Mouse (Mus musculus) gonadal fat pad, adult 2 months (tissue): Measurements from ENCODE around the gene Myef2. TPM values are rescaled to one million over a fixed set of nuclear protein-coding genes. Genes with fewer than 3 reads are reported as not detected.

Source experiments
- DNase-seq: peaks from one replicate; pipeline ENCODE4 v3.0.0-alpha.2; 2012; ENCODE audit warnings: low read depth
- polyA plus RNA-seq: library from polyadenylated mRNA; depleted of rRNA; stranded (reverse); fragments of >200 nt; gene quantifications from 2 replicates; pipeline ENCODE4 v1.2.3, GENCODE M21; 2012; rRNA removed

Gene Myef2
- polyA plus RNA-seq, 1 experiment = 5.2 TPM

DNA sequence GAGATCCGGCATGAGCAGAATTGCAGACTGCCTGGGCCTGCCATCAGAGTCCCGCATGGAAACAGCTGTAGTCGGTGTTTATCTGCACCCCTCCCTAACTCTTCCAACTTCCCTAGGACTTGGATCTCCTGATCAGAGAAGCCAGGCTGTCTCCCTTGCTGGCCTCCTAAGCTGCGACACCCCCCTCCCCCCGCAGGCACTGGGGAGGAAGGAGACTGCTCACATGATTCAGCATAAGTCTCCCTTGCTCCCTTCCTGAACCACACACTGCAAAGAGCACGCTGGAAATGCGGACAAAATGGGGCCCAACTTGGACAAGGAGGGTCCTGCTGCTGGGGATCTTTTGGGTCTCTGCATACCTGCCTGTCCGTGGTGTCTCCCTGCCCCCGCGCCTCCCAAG is 55.6 kb downstream of the Myef2 start, which contains the start of gene Slc24a5:
Slc24a5 (plus strand) TSS at position 231 of the 400 bp plus-strand sequence.
- DNase-seq = no peak

DNA sequence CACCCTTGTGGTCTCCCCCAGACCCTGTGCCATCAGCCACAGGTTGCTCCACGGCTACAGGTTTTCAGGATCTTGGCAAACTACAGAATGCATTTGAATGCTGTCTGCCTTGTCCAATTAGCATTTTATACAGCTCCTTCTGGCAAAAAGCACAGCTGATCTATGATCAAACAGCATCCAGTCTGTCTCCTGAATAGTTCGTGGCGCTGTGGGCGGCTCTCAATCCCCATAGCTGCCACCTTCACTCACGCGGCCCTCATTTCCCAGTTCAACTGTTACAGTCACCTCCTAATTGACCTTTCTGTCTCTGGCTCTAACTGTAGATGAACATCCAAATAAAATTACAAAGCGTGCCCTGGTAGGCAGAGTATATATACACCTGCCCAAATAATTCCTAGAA is 56.1 kb downstream of the Myef2 start:
- DNase-seq = no peak

DNA sequence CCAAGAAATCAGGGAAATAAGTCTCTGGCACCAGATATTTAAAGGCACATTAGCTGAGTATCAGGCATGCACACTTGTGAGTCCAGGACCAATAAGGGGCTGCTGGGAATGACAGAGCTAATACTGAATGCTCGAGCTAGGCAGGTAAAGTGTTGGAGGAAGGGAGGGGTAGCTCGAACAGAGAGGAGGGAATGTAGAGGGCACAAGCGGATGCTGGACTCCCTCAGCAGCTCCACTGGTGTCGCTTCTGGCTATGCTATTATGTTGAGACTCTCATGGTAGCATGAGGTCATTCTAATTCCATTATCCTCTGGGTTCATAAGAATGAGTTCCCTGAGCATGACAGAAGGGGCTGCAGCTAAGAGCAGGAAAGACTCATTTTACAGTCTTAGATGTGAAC is 60.5 kb downstream of the Myef2 start:
- no peak for DNase-seq

DNA sequence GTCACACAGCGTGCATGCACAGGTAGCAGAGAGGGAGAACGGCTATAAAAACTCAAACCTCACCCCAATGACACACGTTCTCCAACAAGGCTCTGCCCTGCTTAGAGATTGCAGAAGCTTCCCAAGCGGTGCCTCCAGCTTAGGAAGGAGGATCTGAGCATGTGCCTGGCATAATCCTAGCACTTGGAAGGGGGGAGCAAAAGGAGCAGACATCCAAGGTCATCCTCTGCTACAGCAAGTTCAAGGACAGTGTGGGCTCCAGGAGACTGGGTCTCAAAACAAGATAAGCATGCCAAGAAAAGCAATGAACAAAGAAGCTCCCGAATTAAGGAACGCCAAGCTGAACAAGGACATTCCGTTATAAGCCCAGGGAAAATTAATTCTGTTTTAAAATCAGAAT is 62.0 kb downstream of the Myef2 start:
- DNase-seq = no peak

DNA sequence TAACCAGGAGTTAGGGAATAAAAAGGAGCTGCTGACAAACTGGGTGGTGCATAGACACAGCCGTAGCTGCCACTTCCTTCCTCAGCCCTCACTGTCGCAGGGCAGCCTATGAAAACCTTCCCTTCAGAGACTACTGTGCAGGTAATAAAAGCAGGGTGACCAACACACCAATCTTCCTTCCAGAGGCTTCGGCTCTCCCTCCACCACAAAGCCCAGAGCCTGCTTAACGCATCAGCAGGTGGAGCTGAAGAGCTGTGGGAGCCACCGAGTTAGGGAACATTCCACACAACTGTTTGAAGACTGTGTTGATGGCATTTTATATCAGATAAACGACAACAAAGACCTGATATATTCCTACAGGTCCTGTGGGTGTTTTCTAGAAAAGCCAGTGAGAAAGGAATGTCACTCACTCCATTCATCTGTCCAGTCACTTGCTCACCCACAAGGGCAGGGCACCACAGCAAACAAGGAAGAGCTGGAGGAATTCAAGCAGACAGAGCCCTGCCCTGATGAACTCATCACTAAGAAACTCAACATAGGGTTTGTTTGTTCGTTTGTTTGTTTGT is 66.1 kb downstream of the Myef2 start:
- no peak for DNase-seq

DNA sequence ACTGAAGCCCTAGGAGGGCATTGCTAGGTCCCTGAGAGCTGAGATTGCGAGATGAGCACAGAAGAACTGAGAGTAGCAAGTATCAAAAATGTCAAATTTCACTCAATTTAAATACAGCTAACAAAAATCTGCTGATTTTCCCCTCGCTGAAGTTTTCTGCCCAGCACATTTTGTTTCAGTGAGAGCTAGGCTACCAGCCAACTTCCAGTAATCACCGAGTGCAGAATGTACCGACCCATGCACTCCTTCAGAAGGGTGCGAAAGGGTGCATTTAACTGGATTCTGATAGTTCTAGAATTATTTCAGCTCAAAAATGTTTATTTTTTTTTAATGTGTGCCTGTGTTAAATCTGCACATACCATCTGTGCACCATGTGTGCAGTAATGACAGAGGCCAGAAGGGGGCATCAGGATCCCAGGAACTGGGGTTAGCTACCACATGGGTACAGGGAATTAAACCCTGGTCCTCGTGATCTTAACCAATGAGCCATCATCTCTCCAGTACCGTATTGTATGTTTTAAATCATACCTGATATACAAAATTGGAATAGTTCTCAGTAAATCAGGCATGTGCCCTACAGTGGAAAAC is 68.1 kb downstream of the Myef2 start:
- no peak for DNase-seq

Other genes with a start within 250 kb of the Myef2 start
- 0.14 TPM in 1 of 2 replicates, not detected in the other for gene Slc24a5, start 55.5 kb downstream of the Myef2 start, polyA plus RNA-seq
- not detected in 2 replicates for gene Ctxn2, start 13.0 kb upstream of the Myef2 start, polyA plus RNA-seq
- not detected in 2 replicates for gene Slc12a1, start 28.8 kb upstream of the Myef2 start, polyA plus RNA-seq
- 17.8 and 23.0 TPM in 2 replicates for gene Dut, start 123.5 kb upstream of the Myef2 start, polyA plus RNA-seq